In genomic region chr5:125756987-125757530, GRCm38 (mm10) we compare ENCODE assay signal across 22 mouse cellular contexts.
"Had no signal": no experiment of that assay in that cellular context is flagged by ENCODE, and none has a peak within 500 bp of the region (broad histone marks: within the 10 kb centered on the region; RNA-seq: fewer than 3 reads in every experiment).

No protein-coding gene starts in this region.

- H3K36me3 ChIP-seq: kidney, embryonic 15.5 days; limb, embryonic 12.5 days; limb, embryonic 15.5 days; midbrain, embryonic 12.5 days; neural tube, embryonic 13.5 days had no signal

- H3K4me1 ChIP-seq: kidney, embryonic 15.5 days; limb, embryonic 12.5 days; limb, embryonic 15.5 days; midbrain, embryonic 12.5 days; neural tube, embryonic 13.5 days had no signal

- H3K4me3 ChIP-seq: kidney, embryonic 15.5 days; limb, embryonic 12.5 days; limb, embryonic 15.5 days; midbrain, embryonic 12.5 days; myocyte; neural tube, embryonic 13.5 days had no signal

- DNase-seq: kidney, adult 8-10 months; kidney, postnatal 10 days; kidney, postnatal 36 days; layer of hippocampus, adult 9-11 months; liver, postnatal 0 days; lung, embryonic 14.5 days; right cerebral cortex, adult 18-20 months; thymus, adult 2 months; thymus, postnatal 14 days had no signal

- H3K9ac ChIP-seq: kidney, embryonic 15.5 days; limb, embryonic 12.5 days; limb, embryonic 15.5 days; liver, embryonic 14.5 days; liver, postnatal 0 days; lung, embryonic 14.5 days; midbrain, embryonic 12.5 days; neural tube, embryonic 13.5 days had no signal

- H3K27ac ChIP-seq: kidney, embryonic 15.5 days; limb, embryonic 12.5 days; limb, embryonic 15.5 days; liver, embryonic 14.5 days; macrophage; midbrain, embryonic 12.5 days; neural tube, embryonic 13.5 days; stomach, postnatal 0 days had no signal

- ATAC-seq: intestine, postnatal 0 days; liver, postnatal 0 days; lung, postnatal 0 days; midbrain, embryonic 16.5 days had no signal

- H3K9me3 ChIP-seq: kidney, embryonic 15.5 days; limb, embryonic 15.5 days; midbrain, embryonic 12.5 days; neural tube, embryonic 13.5 days had no signal

- H3K4me2 ChIP-seq: kidney, embryonic 15.5 days; limb, embryonic 12.5 days; limb, embryonic 15.5 days; liver, embryonic 11.5 days; lung, embryonic 14.5 days; midbrain, embryonic 12.5 days; neural tube, embryonic 13.5 days had no signal

- H3K27me3 ChIP-seq: kidney, embryonic 15.5 days; limb, embryonic 12.5 days; limb, embryonic 15.5 days; midbrain, embryonic 12.5 days; neural tube, embryonic 13.5 days had no signal
